Mouse (Mus musculus): ENCODE results near the gene Pgf. TPM values are rescaled to one million over a fixed set of nuclear protein-coding genes. Genes with fewer than 3 reads are reported as not detected.

The Pgf gene
- total and polyA plus RNA-seq, 3 experiments = 0.46 TPM; not detected in 2

- Histone ChIP-seq H3K27ac (ENCODE audit: control insufficient read depth, low read depth, low read length) (no peak overlapping the region), H3K36me3 (ENCODE audit: control insufficient read depth in 1 of 2, insufficient read depth in 2 of 2, low read length in 2 of 2) (peaks cover 0 to 46% of the 10 kb centered on the region in 2 experiments; a peak in 3 of 4 replicates), H3K4me1 (ENCODE audit: control insufficient read depth in 1 of 2, insufficient read depth in 2 of 2, low read length in 2 of 2) (no peaks in the 10 kb centered on the region), H3K9ac (ENCODE audit: control insufficient read depth, low read depth, low read length, poor library complexity, severe bottlenecking) (no peak overlapping the region), H3K4me3 (ENCODE audit: control insufficient read depth in 1 of 2, insufficient read depth in 1 of 2, low read depth in 2 of 2, low read length in 2 of 2) (no peak overlapping the region), H3K27me3 (ENCODE audit: control insufficient read depth in 1 of 2, insufficient read depth in 2 of 2, low read length in 2 of 2) (no peaks in the 10 kb centered on the region), H3K79me2 (ENCODE audit: control insufficient read depth, insufficient read depth, low read length, poor library complexity) (no peaks in the 10 kb centered on the region), H3K9me3 (replicated peaks; ENCODE audit: insufficient read depth, low read length) (no peaks in the 10 kb centered on the region)
- TF ChIP-seq USF2 (IDR thresholded peaks at IDR 0.05; ENCODE audit: borderline replicate concordance in 1 of 2, insufficient read depth in 1 of 2, low read depth in 1 of 2, low read length in 2 of 2) (no peak), TAL1 (IDR thresholded peaks at IDR 0.05; ENCODE audit: low read length) (no peak), MYC (IDR thresholded peaks at IDR 0.05; ENCODE audit: low read depth, low read length) (no peak)
- no peak for DNase-seq (ENCODE audit: low read depth, low spot score)
These were observed 54.5 kb downstream of the Pgf start for GRCm38 (mm10) chr12:85123108-85123530.

- no peaks in the 10 kb centered on the region for H3K27me3 ChIP-seq (ENCODE audit: control insufficient read depth in 1 of 2, insufficient read depth in 2 of 2, low read length in 2 of 2)
- H3K36me3 ChIP-seq (ENCODE audit: control insufficient read depth in 1 of 2, insufficient read depth in 2 of 2, low read length in 2 of 2) = peaks cover 0 to 46% of the 10 kb centered on the region in 2 experiments; a peak in 3 of 4 replicates
- TF ChIP-seq POLR2A (IDR thresholded peaks at IDR 0.05; ENCODE audit: control insufficient read depth in 1 of 2, insufficient read depth in 1 of 2, low read depth in 1 of 2, low read length in 2 of 2, poor library complexity in 1 of 2) = no peak
- TF ChIP-seq MXI1 (IDR thresholded peaks at IDR 0.05; ENCODE audit: low read depth, low read length) = no peak
- no peak for TF ChIP-seq GABPA (IDR thresholded peaks at IDR 0.05; ENCODE audit: low read depth, low read length)
- no peak for TF ChIP-seq CTCF (IDR thresholded peaks at IDR 0.05 in 2 of 3, conservative IDR thresholded peaks at IDR 0.05 in 1 of 3; ENCODE audit: control insufficient read depth in 1 of 3, insufficient read depth in 1 of 3, low read depth in 2 of 3, low read length in 3 of 3, poor library complexity in 1 of 3, severe bottlenecking in 1 of 3)
- no peak for TF ChIP-seq ZNF384 (IDR thresholded peaks at IDR 0.05; ENCODE audit: low read depth, low read length)
- no peak for TF ChIP-seq ETS1 (IDR thresholded peaks at IDR 0.05; ENCODE audit: low read depth, low read length)
- no peak for TF ChIP-seq USF1 (IDR thresholded peaks at IDR 0.05; ENCODE audit: low read depth, low read length)
- no peak for TF ChIP-seq MAFK (IDR thresholded peaks at IDR 0.05; ENCODE audit: borderline replicate concordance, low read depth, low read length)
- no peak for TF ChIP-seq SMC3 (IDR thresholded peaks at IDR 0.05; ENCODE audit: low read depth, low read length)
- no peak for TF ChIP-seq POLR2AphosphoS2 (IDR thresholded peaks at IDR 0.05; ENCODE audit: low read length)
- TF ChIP-seq TAL1 (IDR thresholded peaks at IDR 0.05; ENCODE audit: low read length) = no peak
- no peak for TF ChIP-seq RCOR1 (IDR thresholded peaks at IDR 0.05; ENCODE audit: low read depth, low read length)
- TF ChIP-seq ELF1 (IDR thresholded peaks at IDR 0.05; ENCODE audit: low read depth, low read length) = no peak
- no peak overlapping the region for H3K9ac ChIP-seq (ENCODE audit: control insufficient read depth, low read depth, low read length, poor library complexity, severe bottlenecking)
- DNase-seq (ENCODE audit: low read depth, low spot score) = no peak
- H3K27ac ChIP-seq (ENCODE audit: control insufficient read depth, low read depth, low read length) = no peak overlapping the region
- H3K9me3 ChIP-seq (replicated peaks; ENCODE audit: insufficient read depth, low read length) = no peaks in the 10 kb centered on the region
- peaks cover 2% of the 10 kb centered on the region for H3K79me2 ChIP-seq (ENCODE audit: control insufficient read depth, insufficient read depth, low read length, poor library complexity)
- H3K4me1 ChIP-seq (ENCODE audit: control insufficient read depth in 1 of 2, insufficient read depth in 2 of 2, low read length in 2 of 2) = no peaks in the 10 kb centered on the region
- H3K4me3 ChIP-seq (ENCODE audit: control insufficient read depth in 1 of 2, insufficient read depth in 1 of 2, low read depth in 2 of 2, low read length in 2 of 2) = no peak overlapping the region
These were observed 55.7 kb downstream of the Pgf start for GRCm38 (mm10) chr12:85121806-85122459.

Other genes with a start within 250 kb of the Pgf start
- 210 and 250 TPM in 2 replicates for gene Fcf1, start 206.9 kb downstream of the Pgf start, total RNA-seq (2012; rRNA removed)
- 100 to 1,000 TPM in 1 of 2 experiments, not detected in 1; 172 TPM for gene Fcf1, start 206.9 kb downstream of the Pgf start, polyA plus RNA-seq (2012; ENCODE audit: insufficient read depth in 1 of 2, insufficient read length in 2 of 2, low read depth in 1 of 2, low replicate concordance in 2 of 2, missing spikeins in 1 of 2)
- gene Arel1, start 206.9 kb downstream of the Pgf start, total RNA-seq (2012; rRNA removed) = 37.9 and 45.0 TPM in 2 replicates
- gene Arel1, start 206.9 kb downstream of the Pgf start, polyA plus RNA-seq (2012; ENCODE audit: insufficient read depth in 1 of 2, insufficient read length in 2 of 2, low read depth in 1 of 2, low replicate concordance in 2 of 2, missing spikeins in 1 of 2) = 10 to 100 TPM; 37.2 to 82.5 TPM
- gene Ylpm1, start 181.5 kb downstream of the Pgf start, total RNA-seq (2012; rRNA removed) = 16.6 and 16.9 TPM in 2 replicates
- 10 to 100 TPM; 29.9 to 41.8 TPM for gene Ylpm1, start 181.5 kb downstream of the Pgf start, polyA plus RNA-seq (2012; ENCODE audit: insufficient read depth in 1 of 2, insufficient read length in 2 of 2, low read depth in 1 of 2, low replicate concordance in 2 of 2, missing spikeins in 1 of 2)
- 1.6 and 3.1 TPM in 2 replicates for gene Prox2, start 67.0 kb downstream of the Pgf start, total RNA-seq (2012; rRNA removed)
- gene Prox2, start 67.0 kb downstream of the Pgf start, polyA plus RNA-seq (2012; ENCODE audit: insufficient read depth in 1 of 2, insufficient read length in 2 of 2, low read depth in 1 of 2, low replicate concordance in 2 of 2, missing spikeins in 1 of 2) = 1 to 10 TPM in 1 of 2 experiments, not detected in 1; 3.6 TPM
- 163 and 164 TPM in 2 replicates for gene Dlst, start 67.0 kb downstream of the Pgf start, total RNA-seq (2012; rRNA removed)
- 100 to 1,000 TPM; 230 to 376 TPM for gene Dlst, start 67.0 kb downstream of the Pgf start, polyA plus RNA-seq (2012; ENCODE audit: insufficient read depth in 1 of 2, insufficient read length in 2 of 2, low read depth in 1 of 2, low replicate concordance in 2 of 2, missing spikeins in 1 of 2)
- gene Rps6kl1, start 26.5 kb downstream of the Pgf start, total RNA-seq (2012; rRNA removed) = 3.4 and 5.4 TPM in 2 replicates
- 1 to 10 TPM in 1 of 2 experiments, not detected in 1; 6.2 TPM for gene Rps6kl1, start 26.5 kb downstream of the Pgf start, polyA plus RNA-seq (2012; ENCODE audit: insufficient read depth in 1 of 2, insufficient read length in 2 of 2, low read depth in 1 of 2, low replicate concordance in 2 of 2, missing spikeins in 1 of 2)
- gene Eif2b2, start 41.7 kb upstream of the Pgf start, total RNA-seq (2012; rRNA removed) = 137 and 150 TPM in 2 replicates
- 100 to 1,000 TPM in 1 of 2 experiments, not detected in 1; 193 TPM for gene Eif2b2, start 41.7 kb upstream of the Pgf start, polyA plus RNA-seq (2012; ENCODE audit: insufficient read depth in 1 of 2, insufficient read length in 2 of 2, low read depth in 1 of 2, low replicate concordance in 2 of 2, missing spikeins in 1 of 2)
- 7.3 and 8.5 TPM in 2 replicates for gene Mlh3, start 92.8 kb upstream of the Pgf start, total RNA-seq (2012; rRNA removed)
- 1 to 10 TPM in 1 of 2 experiments, not detected in 1; 8.6 TPM for gene Mlh3, start 92.8 kb upstream of the Pgf start, polyA plus RNA-seq (2012; ENCODE audit: insufficient read depth in 1 of 2, insufficient read length in 2 of 2, low read depth in 1 of 2, low replicate concordance in 2 of 2, missing spikeins in 1 of 2)
- 51.2 and 54.5 TPM in 2 replicates for gene Acyp1, start 110.6 kb upstream of the Pgf start, total RNA-seq (2012; rRNA removed)
- 10 to 100 TPM in 1 of 2 experiments, not detected in 1; 47.4 TPM for gene Acyp1, start 110.6 kb upstream of the Pgf start, polyA plus RNA-seq (2012; ENCODE audit: insufficient read depth in 1 of 2, insufficient read length in 2 of 2, low read depth in 1 of 2, low replicate concordance in 2 of 2, missing spikeins in 1 of 2)
- gene Zc2hc1c, start 110.8 kb upstream of the Pgf start, total RNA-seq (2012; rRNA removed) = 0.03 and 0.04 TPM in 2 replicates
- under 1 TPM in 1 of 2 experiments, not detected in 1; 0.39 TPM for gene Zc2hc1c, start 110.8 kb upstream of the Pgf start, polyA plus RNA-seq (2012; ENCODE audit: insufficient read depth in 1 of 2, insufficient read length in 2 of 2, low read depth in 1 of 2, low replicate concordance in 2 of 2, missing spikeins in 1 of 2)
- 19.0 and 23.4 TPM in 2 replicates for gene Nek9, start 161.6 kb upstream of the Pgf start, total RNA-seq (2012; rRNA removed)
- 10 to 100 TPM in 1 of 2 experiments, not detected in 1; 32.2 TPM for gene Nek9, start 161.6 kb upstream of the Pgf start, polyA plus RNA-seq (2012; ENCODE audit: insufficient read depth in 1 of 2, insufficient read length in 2 of 2, low read depth in 1 of 2, low replicate concordance in 2 of 2, missing spikeins in 1 of 2)
- gene Tmed10, start 197.1 kb upstream of the Pgf start, total RNA-seq (2012; rRNA removed) = 60.2 and 61.6 TPM in 2 replicates
- gene Tmed10, start 197.1 kb upstream of the Pgf start, polyA plus RNA-seq (2012; ENCODE audit: insufficient read depth in 1 of 2, insufficient read length in 2 of 2, low read depth in 1 of 2, low replicate concordance in 2 of 2, missing spikeins in 1 of 2) = 100 to 1,000 TPM in 1 of 2 experiments, 10 to 100 TPM in 1; 45.7 to 229 TPM